Mouse (Mus musculus): ENCODE data around the gene Rrad.

DNA sequence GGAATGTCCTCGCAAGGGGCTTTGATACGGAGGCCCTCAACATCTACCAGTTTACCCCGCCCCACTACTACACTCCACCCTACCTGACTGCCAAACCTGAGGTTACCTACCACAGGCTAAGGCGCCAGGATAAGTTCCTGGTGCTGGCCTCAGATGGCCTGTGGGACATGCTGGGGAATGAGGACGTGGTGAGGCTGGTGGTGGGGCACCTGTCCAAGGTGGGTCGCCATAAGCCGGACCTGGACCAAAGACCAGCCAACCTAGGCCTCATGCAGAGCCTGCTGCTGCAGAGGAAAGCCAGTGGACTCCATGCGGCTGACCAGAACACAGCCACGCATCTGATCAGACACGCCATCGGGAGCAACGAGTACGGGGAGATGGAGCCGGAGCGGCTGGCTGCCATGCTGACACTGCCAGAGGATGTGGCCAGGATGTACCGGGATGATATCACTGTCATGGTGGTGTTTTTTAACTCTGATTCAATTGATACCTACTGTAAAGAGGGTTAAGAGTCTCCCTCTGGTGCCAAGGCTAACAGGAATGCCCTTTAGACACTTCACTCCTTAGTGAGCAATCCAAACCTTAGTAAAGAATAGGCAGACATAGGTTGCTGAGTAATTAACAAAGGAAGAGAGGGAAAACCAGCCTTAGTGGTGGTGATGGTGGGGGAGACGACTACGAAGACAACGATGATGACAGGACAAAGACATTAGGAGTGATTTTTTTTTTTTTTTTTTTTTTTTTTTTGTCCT, 36.3 kb downstream of the Rrad start:
- TF ChIP-seq CTCF (IDR thresholded peaks at IDR 0.05; ENCODE audit: low read depth, low read length) (no peak), POLR2A (IDR thresholded peaks at IDR 0.05; ENCODE audit: borderline replicate concordance, low read depth, low read length) (no peak)

Measured in bone marrow macrophage, adult 2 months (primary cell).